Mouse (Mus musculus): ENCODE results near the gene Smug1. TPM values are rescaled to one million over a fixed set of nuclear protein-coding genes. Genes with fewer than 3 reads are reported as not detected.

Smug1 gene
- polyA plus RNA-seq, 1 experiment, result 18.1 TPM

DNA sequence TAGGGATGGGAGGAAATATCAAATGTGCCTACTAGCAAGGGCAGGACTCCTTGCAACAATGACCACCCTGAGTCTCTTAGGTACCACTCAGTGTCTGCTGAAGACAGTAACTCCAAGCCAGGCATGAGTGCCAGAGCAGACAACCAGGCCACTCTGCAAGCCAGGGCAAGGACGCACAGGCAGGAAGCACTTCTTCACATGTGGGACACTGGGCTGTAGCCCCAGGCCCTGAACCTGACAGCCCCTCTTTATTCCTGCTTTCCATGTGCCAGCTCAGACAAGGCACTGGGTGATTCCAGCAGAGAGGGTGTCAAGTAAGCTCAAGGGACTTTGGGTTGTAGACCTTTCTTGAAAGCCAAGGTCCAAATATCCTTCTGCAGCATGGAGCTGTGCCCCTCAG is 11.9 kb upstream of the Smug1 start:
- WGBS, result 73% methylated on average over 1 of the region's 1 CpGs
- TF ChIP-seq POLR2A (IDR thresholded peaks at IDR 0.05; ENCODE audit: borderline replicate concordance, extremely low read depth, low read depth, low read length), result no peak
- no peak for TF ChIP-seq CTCF (IDR thresholded peaks at IDR 0.05; ENCODE audit: insufficient read depth, low read length)
- H3K4me1 ChIP-seq (ENCODE audit: control insufficient read depth, insufficient read depth, low read length), result peaks cover 6% of the 10 kb centered on the region
- no peak for DNase-seq
- H3K4me3 ChIP-seq (replicated peaks; ENCODE audit: extremely low read depth, low read depth, low read length), result no peak overlapping the region

DNA sequence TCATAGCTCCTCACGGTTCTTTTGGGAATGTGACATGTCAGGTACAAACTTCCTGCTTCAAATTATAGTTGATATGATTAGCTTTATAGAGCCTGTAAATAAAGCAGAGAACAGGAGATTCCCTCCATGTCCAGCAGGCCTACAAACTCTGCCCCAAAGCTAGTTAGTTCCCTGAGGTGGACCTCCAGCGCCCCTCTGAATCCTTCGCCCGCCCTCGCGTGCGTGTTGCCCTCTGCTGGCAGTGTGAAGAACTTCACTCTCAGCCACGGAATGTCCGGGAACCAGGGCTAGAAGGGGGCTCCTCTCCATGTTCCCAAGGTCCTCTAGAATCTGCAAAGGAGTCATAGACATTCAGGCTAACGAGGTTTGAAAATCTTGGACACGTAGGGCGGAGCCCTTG is 11.2 kb upstream of the Smug1 start:
- WGBS, result 12% methylated on average over 12 of the region's 12 CpGs
- peak; percentile 68 for TF ChIP-seq CTCF (IDR thresholded peaks at IDR 0.05; ENCODE audit: insufficient read depth, low read length)
- TF ChIP-seq POLR2A (IDR thresholded peaks at IDR 0.05; ENCODE audit: borderline replicate concordance, extremely low read depth, low read depth, low read length), result no peak
- no peak overlapping the region for H3K4me3 ChIP-seq (replicated peaks; ENCODE audit: extremely low read depth, low read depth, low read length)
- DNase-seq, result no peak
- H3K4me1 ChIP-seq (ENCODE audit: control insufficient read depth, insufficient read depth, low read length), result peaks cover 2% of the 10 kb centered on the region

DNA sequence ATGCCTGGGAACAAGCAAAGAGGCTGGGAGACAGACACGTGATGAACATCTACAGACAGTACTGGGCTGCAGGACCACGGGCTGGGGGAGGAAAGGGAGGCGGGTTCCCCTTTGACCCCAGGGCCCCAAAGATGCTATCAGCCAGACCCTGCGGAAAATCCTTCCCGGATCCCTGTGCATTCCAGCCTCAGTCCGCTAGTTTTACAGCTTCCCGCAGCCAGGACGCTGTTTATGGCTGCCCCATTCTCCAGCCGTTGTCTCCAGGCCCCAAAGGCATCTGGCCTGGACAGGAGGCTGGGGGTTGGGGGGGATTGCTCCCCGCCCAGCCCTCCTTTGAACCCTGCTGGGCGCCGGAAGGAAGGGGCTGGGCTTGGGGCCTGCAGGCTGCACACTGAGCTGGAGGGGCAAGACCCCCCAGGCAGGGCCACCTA is 10.7 kb upstream of the Smug1 start:
- no peak for TF ChIP-seq POLR2A (IDR thresholded peaks at IDR 0.05; ENCODE audit: borderline replicate concordance, extremely low read depth, low read depth, low read length)
- TF ChIP-seq CTCF (IDR thresholded peaks at IDR 0.05; ENCODE audit: insufficient read depth, low read length), result no peak
- H3K4me1 ChIP-seq (ENCODE audit: control insufficient read depth, insufficient read depth, low read length), result no peaks in the 10 kb centered on the region; the same call in 1 of the 2 replicates
- DNase-seq, result no peak
- H3K4me3 ChIP-seq (replicated peaks; ENCODE audit: extremely low read depth, low read depth, low read length), result no peak overlapping the region
- WGBS, result 8% methylated on average over 12 of the region's 12 CpGs

DNA sequence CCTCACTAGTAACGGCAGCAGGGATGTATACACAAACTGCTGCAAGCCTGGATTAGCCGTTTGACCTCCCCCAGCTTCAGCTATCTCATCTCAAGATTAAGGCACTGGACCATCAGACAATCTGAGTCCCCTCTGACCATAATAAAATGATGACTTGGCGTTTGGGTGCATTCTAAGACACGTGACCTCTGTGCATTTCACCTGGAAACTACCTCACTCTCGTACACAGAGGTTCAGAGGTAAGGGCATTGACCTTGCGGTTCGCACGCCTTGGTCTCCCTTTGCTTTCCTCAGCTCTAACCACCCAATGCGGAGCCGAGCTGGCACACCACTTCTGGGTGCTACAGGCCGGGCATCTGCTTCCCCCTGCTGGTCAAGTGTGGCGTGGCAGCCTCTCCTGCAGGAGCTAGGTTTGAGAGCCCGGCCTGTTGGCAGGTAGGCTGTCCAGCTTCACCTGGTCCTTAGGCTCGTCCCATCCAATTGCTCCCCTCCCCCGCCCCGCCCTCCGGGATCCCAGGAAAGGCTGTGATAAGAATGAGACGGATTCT is 10.1 kb upstream of the Smug1 start:
- WGBS, result 2% methylated on average over 18 of the region's 18 CpGs
- no peaks in the 10 kb centered on the region; the same call in 1 of the 2 replicates for H3K4me1 ChIP-seq (ENCODE audit: control insufficient read depth, insufficient read depth, low read length)
- DNase-seq, result peak; percentile 94
- TF ChIP-seq CTCF (IDR thresholded peaks at IDR 0.05; ENCODE audit: insufficient read depth, low read length) (peak; percentile 88), POLR2A (IDR thresholded peaks at IDR 0.05; ENCODE audit: borderline replicate concordance, extremely low read depth, low read depth, low read length) (no peak)
- H3K4me3 ChIP-seq (replicated peaks; ENCODE audit: extremely low read depth, low read depth, low read length), result no peak overlapping the region

DNA sequence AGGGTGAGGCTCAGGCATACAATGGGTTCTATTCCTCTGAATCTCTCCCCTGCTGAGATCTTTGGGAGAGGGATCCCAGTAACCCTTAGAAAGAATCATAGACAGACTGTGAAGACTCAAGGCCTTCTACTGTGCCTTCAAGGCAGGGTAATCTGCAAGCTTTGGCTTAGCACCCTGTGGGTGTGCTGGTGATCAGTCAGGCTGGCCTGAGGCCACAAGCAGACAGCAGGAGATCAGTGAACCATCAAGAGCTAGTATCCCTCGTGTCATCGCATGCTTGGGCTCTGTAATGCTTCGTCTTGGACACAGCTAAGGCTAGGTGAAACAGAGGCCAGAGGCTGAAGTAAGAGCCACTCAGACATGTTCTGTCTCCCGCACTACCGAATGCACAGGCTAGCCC is 6.4 kb upstream of the Smug1 start:
- peaks cover 6% of the 10 kb centered on the region for H3K4me1 ChIP-seq (ENCODE audit: control insufficient read depth, insufficient read depth, low read length)
- DNase-seq, result no peak

DNA sequence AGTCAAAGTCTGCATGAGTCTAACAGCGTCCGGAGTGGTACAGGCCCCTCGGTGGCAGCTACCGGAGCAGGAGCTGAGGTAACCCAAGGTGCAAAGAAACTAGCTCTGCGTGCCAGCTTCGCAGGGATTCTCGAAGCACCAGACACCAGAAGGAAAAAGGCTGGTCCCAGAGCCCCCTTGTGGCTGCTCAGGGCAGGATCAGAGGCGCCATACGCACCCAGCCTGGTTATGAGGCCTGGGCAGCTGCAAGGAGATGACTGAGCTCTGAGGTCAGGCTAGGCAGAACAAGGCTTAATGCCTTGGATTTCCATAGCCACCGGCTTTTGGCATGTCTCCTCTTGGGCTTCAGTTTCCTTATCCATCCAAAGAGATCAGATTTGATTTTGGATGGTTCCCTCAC is 5.6 kb upstream of the Smug1 start:
- Histone ChIP-seq H3K4me3 (replicated peaks; ENCODE audit: extremely low read depth, low read depth, low read length) (no peak overlapping the region), H3K4me1 (ENCODE audit: control insufficient read depth, insufficient read depth, low read length) (peaks cover 6% of the 10 kb centered on the region)
- DNase-seq, result no peak
- WGBS, result 7% methylated on average over 10 of the region's 10 CpGs
- TF ChIP-seq CTCF (IDR thresholded peaks at IDR 0.05; ENCODE audit: insufficient read depth, low read length) (peak; percentile 65), POLR2A (IDR thresholded peaks at IDR 0.05; ENCODE audit: borderline replicate concordance, extremely low read depth, low read depth, low read length) (no peak)

More for the DNA sequence above, 6.4 kb upstream of the Smug1 start:
- H3K4me3 ChIP-seq (replicated peaks; ENCODE audit: extremely low read depth, low read depth, low read length), result no peak overlapping the region
- 87% methylated on average over 5 of the region's 5 CpGs for WGBS
- TF ChIP-seq CTCF (IDR thresholded peaks at IDR 0.05; ENCODE audit: insufficient read depth, low read length) (no peak), POLR2A (IDR thresholded peaks at IDR 0.05; ENCODE audit: borderline replicate concordance, extremely low read depth, low read depth, low read length) (no peak)

DNA sequence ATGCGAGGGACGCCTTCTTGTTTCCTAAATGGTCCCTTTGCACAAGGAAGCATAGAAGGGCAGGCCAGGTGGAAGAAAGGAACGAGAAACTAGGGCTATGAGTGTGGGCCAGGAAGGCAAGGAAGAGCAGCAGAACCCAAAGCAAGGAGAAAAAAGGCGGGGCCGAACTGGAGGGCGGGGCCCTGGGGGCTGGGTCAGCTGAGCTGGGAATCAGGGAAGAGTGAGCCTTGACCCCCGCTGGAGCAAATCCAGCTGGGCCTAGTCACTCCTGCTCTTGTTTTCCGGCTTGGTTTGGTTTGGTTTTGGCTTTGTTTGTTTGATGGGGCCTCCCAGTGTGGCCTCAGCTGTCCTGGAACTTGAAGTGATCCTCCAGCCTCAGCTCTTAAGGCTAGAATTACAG is 4.4 kb upstream of the Smug1 start:
- H3K4me3 ChIP-seq (replicated peaks; ENCODE audit: extremely low read depth, low read depth, low read length), result no peak overlapping the region
- WGBS, result 28% methylated on average over 8 of the region's 8 CpGs
- no peak for DNase-seq
- peaks cover 6% of the 10 kb centered on the region for H3K4me1 ChIP-seq (ENCODE audit: control insufficient read depth, insufficient read depth, low read length)
- TF ChIP-seq POLR2A (IDR thresholded peaks at IDR 0.05; ENCODE audit: borderline replicate concordance, extremely low read depth, low read depth, low read length) (no peak), CTCF (IDR thresholded peaks at IDR 0.05; ENCODE audit: insufficient read depth, low read length) (no peak)

DNA sequence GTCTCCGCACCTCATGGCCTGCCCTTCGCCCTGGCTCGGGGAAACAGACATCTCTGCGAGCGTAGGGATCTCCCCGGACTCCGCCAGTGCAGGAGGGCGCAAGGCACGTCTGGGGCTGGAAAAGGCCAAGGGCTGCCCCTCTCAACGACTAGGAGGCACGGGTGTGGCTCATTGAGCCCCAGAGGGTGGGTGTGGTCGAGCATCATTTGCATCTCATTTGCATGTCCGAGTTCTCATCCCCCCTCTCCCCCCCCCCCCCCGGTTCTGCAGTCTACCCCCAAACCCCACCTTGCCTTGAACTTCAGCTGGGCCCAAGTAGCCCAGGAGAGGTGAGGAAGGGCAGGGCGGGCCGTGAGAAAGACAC is 3.4 kb upstream of the Smug1 start:
- Histone ChIP-seq H3K4me3 (replicated peaks; ENCODE audit: extremely low read depth, low read depth, low read length) (no peak overlapping the region), H3K4me1 (ENCODE audit: control insufficient read depth, insufficient read depth, low read length) (peaks cover 6% of the 10 kb centered on the region)
- WGBS, result 21% methylated on average over 16 of the region's 16 CpGs
- no peak for TF ChIP-seq POLR2A (IDR thresholded peaks at IDR 0.05; ENCODE audit: borderline replicate concordance, extremely low read depth, low read depth, low read length)
- no peak for DNase-seq

DNA sequence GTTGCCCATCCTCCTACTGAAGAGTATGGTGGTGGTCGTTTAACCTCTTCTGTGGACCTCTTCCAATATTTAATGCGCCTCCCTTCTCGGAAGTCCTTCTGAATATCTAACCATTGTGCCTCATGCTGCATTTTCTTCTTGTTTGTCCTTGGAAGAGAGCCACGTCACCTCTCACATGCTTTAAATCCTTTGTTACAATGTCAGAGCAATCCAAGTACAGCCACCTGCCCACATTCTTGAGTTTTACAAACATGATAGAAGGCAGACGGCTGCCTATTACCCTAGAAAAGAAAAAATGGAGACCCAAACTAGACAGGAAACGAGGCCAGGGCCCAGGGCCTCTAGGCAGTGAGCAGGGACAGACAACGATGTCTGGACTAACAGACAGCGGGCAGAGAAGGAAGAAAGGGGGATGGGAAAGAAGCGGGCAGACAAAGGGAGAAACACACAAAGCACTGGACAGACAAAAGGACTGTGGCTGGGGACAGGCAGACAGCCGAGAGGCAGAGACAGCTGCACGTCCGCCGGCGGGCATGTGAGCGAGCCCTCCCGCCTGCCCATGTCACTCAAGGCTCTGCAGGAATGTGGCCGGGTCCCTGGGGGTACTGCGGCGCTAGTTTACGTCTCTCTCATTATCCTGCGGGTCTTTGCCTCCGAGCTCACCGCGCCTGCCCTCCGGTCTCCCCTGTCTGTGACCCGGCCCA is 2.9 kb upstream of the Smug1 start:
- TF ChIP-seq POLR2A (IDR thresholded peaks at IDR 0.05; ENCODE audit: borderline replicate concordance, extremely low read depth, low read depth, low read length), result no peak
- DNase-seq, result no peak
- Histone ChIP-seq H3K4me3 (replicated peaks; ENCODE audit: extremely low read depth, low read depth, low read length) (no peak overlapping the region), H3K4me1 (ENCODE audit: control insufficient read depth, insufficient read depth, low read length) (peaks cover 6% of the 10 kb centered on the region)
- 14% methylated on average over 26 of the region's 26 CpGs for WGBS

Data from lung, adult 2 months (tissue).